Mouse (Mus musculus): ENCODE measurements around the gene Fbxo22. TPM values are rescaled to one million over a fixed set of nuclear protein-coding genes. Genes with fewer than 3 reads are reported as not detected.

Fbxo22 gene
- polyA plus RNA-seq, 1 experiment, result 19.8 TPM

GRCm38 (mm10) chr9:55211611-55212010 is 2.9 kb downstream of the Fbxo22 start:
- Histone ChIP-seq H3K4me1 (ENCODE audit: control insufficient read depth, insufficient read depth, low read length) (no peaks in the 10 kb centered on the region; the same call in 1 of the 2 replicates), H3K27ac (ENCODE audit: control insufficient read depth, insufficient read depth, low read depth, low read length, poor library complexity) (no peak overlapping the region), H3K4me3 (replicated peaks; ENCODE audit: control insufficient read depth, low read depth, low read length) (no peak overlapping the region)
- WGBS, result 83% methylated on average over 4 of the region's 4 CpGs
- no peak for TF ChIP-seq CTCF (IDR thresholded peaks at IDR 0.05; ENCODE audit: control insufficient read depth, insufficient read depth, low read length)
- no peak for TF ChIP-seq POLR2A (IDR thresholded peaks at IDR 0.05; ENCODE audit: borderline replicate concordance, control insufficient read depth, low read depth, low read length)

- 91% methylated on average over 1 of the region's 1 CpGs for WGBS
- Histone ChIP-seq H3K4me3 (replicated peaks; ENCODE audit: control insufficient read depth, low read depth, low read length) (no peak overlapping the region), H3K4me1 (ENCODE audit: control insufficient read depth, insufficient read depth, low read length) (no peaks in the 10 kb centered on the region; the same call in 1 of the 2 replicates), H3K27ac (ENCODE audit: control insufficient read depth, insufficient read depth, low read depth, low read length, poor library complexity) (no peak overlapping the region)
- no peak for TF ChIP-seq CTCF (IDR thresholded peaks at IDR 0.05; ENCODE audit: control insufficient read depth, insufficient read depth, low read length)
- no peak for TF ChIP-seq POLR2A (IDR thresholded peaks at IDR 0.05; ENCODE audit: borderline replicate concordance, control insufficient read depth, low read depth, low read length)
Observed at GRCm38 (mm10) chr9:55213396-55213795, 4.7 kb downstream of the Fbxo22 start.

GRCm38 (mm10) chr9:55215056-55215455 is 6.3 kb downstream of the Fbxo22 start:
- WGBS, result 88% methylated on average over 3 of the region's 3 CpGs
- H3K4me1 ChIP-seq (ENCODE audit: control insufficient read depth, insufficient read depth, low read length), result no peaks in the 10 kb centered on the region; the same call in 1 of the 2 replicates
- H3K4me3 ChIP-seq (replicated peaks; ENCODE audit: control insufficient read depth, low read depth, low read length), result no peak overlapping the region
- H3K27ac ChIP-seq (ENCODE audit: control insufficient read depth, insufficient read depth, low read depth, low read length, poor library complexity), result no peak overlapping the region
- no peak for TF ChIP-seq POLR2A (IDR thresholded peaks at IDR 0.05; ENCODE audit: borderline replicate concordance, control insufficient read depth, low read depth, low read length)
- no peak for TF ChIP-seq CTCF (IDR thresholded peaks at IDR 0.05; ENCODE audit: control insufficient read depth, insufficient read depth, low read length)

- Histone ChIP-seq H3K4me1 (ENCODE audit: control insufficient read depth, insufficient read depth, low read length) (no peaks in the 10 kb centered on the region; the same call in 1 of the 2 replicates), H3K4me3 (replicated peaks; ENCODE audit: control insufficient read depth, low read depth, low read length) (no peak overlapping the region), H3K27ac (ENCODE audit: control insufficient read depth, insufficient read depth, low read depth, low read length, poor library complexity) (no peak overlapping the region)
- WGBS, result 71% methylated on average over 3 of the region's 3 CpGs
- no peak for TF ChIP-seq CTCF (IDR thresholded peaks at IDR 0.05; ENCODE audit: control insufficient read depth, insufficient read depth, low read length)
- no peak for TF ChIP-seq POLR2A (IDR thresholded peaks at IDR 0.05; ENCODE audit: borderline replicate concordance, control insufficient read depth, low read depth, low read length)
Observed at GRCm38 (mm10) chr9:55215648-55216047, 6.9 kb downstream of the Fbxo22 start.

GRCm38 (mm10) chr9:55216078-55216477 is 7.4 kb downstream of the Fbxo22 start:
- no peak overlapping the region for H3K4me3 ChIP-seq (replicated peaks; ENCODE audit: control insufficient read depth, low read depth, low read length)
- no peaks in the 10 kb centered on the region; the same call in 1 of the 2 replicates for H3K4me1 ChIP-seq (ENCODE audit: control insufficient read depth, insufficient read depth, low read length)
- H3K27ac ChIP-seq (ENCODE audit: control insufficient read depth, insufficient read depth, low read depth, low read length, poor library complexity), result no peak overlapping the region
- WGBS, result 78% methylated on average over 2 of the region's 2 CpGs
- TF ChIP-seq CTCF (IDR thresholded peaks at IDR 0.05; ENCODE audit: control insufficient read depth, insufficient read depth, low read length) (no peak), POLR2A (IDR thresholded peaks at IDR 0.05; ENCODE audit: borderline replicate concordance, control insufficient read depth, low read depth, low read length) (no peak)

GRCm38 (mm10) chr9:55217381-55217780 is 8.7 kb downstream of the Fbxo22 start:
- no peaks in the 10 kb centered on the region; the same call in 1 of the 2 replicates for H3K4me1 ChIP-seq (ENCODE audit: control insufficient read depth, insufficient read depth, low read length)
- no peak overlapping the region for H3K4me3 ChIP-seq (replicated peaks; ENCODE audit: control insufficient read depth, low read depth, low read length)
- 68% methylated on average over 3 of the region's 3 CpGs for WGBS
- TF ChIP-seq CTCF (IDR thresholded peaks at IDR 0.05; ENCODE audit: control insufficient read depth, insufficient read depth, low read length) (no peak), POLR2A (IDR thresholded peaks at IDR 0.05; ENCODE audit: borderline replicate concordance, control insufficient read depth, low read depth, low read length) (no peak)
- no peak overlapping the region for H3K27ac ChIP-seq (ENCODE audit: control insufficient read depth, insufficient read depth, low read depth, low read length, poor library complexity)

GRCm38 (mm10) chr9:55225165-55225737 is 16.5 kb downstream of the Fbxo22 start:
- no peak for TF ChIP-seq CTCF (IDR thresholded peaks at IDR 0.05; ENCODE audit: control insufficient read depth, insufficient read depth, low read length)
- no peak for TF ChIP-seq POLR2A (IDR thresholded peaks at IDR 0.05; ENCODE audit: borderline replicate concordance, control insufficient read depth, low read depth, low read length)
- Histone ChIP-seq H3K27ac (ENCODE audit: control insufficient read depth, insufficient read depth, low read depth, low read length, poor library complexity) (no peak overlapping the region), H3K4me3 (replicated peaks; ENCODE audit: control insufficient read depth, low read depth, low read length) (no peak overlapping the region), H3K4me1 (ENCODE audit: control insufficient read depth, insufficient read depth, low read length) (no peaks in the 10 kb centered on the region)
- 83% methylated on average over 7 of the region's 7 CpGs for WGBS

- no peak overlapping the region for H3K27ac ChIP-seq (ENCODE audit: control insufficient read depth, insufficient read depth, low read depth, low read length, poor library complexity)
- TF ChIP-seq POLR2A (IDR thresholded peaks at IDR 0.05; ENCODE audit: borderline replicate concordance, control insufficient read depth, low read depth, low read length), result no peak
- no peak for TF ChIP-seq CTCF (IDR thresholded peaks at IDR 0.05; ENCODE audit: control insufficient read depth, insufficient read depth, low read length)
- 72% methylated on average over 3 of the region's 3 CpGs for WGBS
- H3K4me3 ChIP-seq (replicated peaks; ENCODE audit: control insufficient read depth, low read depth, low read length), result no peak overlapping the region
- H3K4me1 ChIP-seq (ENCODE audit: control insufficient read depth, insufficient read depth, low read length), result no peaks in the 10 kb centered on the region
Observed at GRCm38 (mm10) chr9:55226251-55226650, 17.5 kb downstream of the Fbxo22 start.
